Mouse (Mus musculus): Measurements from ENCODE around the gene Flrt3. TPM values are rescaled to one million over a fixed set of nuclear protein-coding genes. Genes with fewer than 3 reads are reported as not detected.

The Flrt3 gene
- total and polyA plus RNA-seq, 3 experiments: not detected

DNA sequence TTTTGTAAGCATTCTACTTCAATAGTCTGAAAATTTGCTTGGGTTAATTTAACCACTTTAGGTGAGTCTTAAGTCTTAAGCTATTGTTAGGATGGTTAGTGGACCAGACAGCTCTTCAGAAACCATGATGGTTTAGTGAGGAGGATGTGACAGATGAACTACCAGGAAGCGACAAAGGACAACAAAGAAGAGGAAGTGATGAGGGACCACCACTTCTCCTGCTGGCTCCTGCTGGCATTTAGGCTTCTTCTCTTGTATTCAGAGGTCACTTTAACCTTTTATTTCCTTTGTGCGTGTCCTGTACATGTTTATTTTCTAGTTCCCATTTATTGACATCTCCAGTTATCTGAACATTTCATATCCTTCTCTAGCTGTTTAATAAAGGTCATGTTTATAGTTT lies 19.6 kb upstream of the Flrt3 start:
- in situ Hi-C loops (cut with MboI; ENCODE audit: low pct_ligation_motif_present, low pct_unique_long_range_greater_than_20kb, low sequenced_read_pairs): no loop called here
- dilution Hi-C loops (cut with MboI; ENCODE audit: extremely low pct_ligation_motif_present, extremely low pct_unique_long_range_greater_than_20kb, low sequenced_read_pairs): no loop called here
- no peak for TF ChIP-seq ELF1 (IDR thresholded peaks at IDR 0.05; ENCODE audit: low read depth, low read length)
- TF ChIP-seq IRF4 (IDR thresholded peaks at IDR 0.05; ENCODE audit: low read depth, low read length): no peak
- no peak for TF ChIP-seq ZMIZ1 (IDR thresholded peaks at IDR 0.05; ENCODE audit: low read depth, low read length)
- Histone ChIP-seq H3K79me2 (replicated peaks; ENCODE audit: control insufficient read depth, extremely low read depth, insufficient read depth, poor library complexity, severe bottlenecking) (no peaks in the 10 kb centered on the region), H3K9ac (ENCODE audit: insufficient read depth, low read depth) (no peak overlapping the region), H3K27ac (ENCODE audit: insufficient read depth, low read depth) (no peak overlapping the region), H3K9me3 (replicated peaks; ENCODE audit: low read length) (peaks cover 42% of the 10 kb centered on the region), H3K4me1 (ENCODE audit: control insufficient read depth in 1 of 2, insufficient read depth in 2 of 2) (no peaks in the 10 kb centered on the region), H3K27me3 (replicated peaks) (no peaks in the 10 kb centered on the region), H3K4me2 (ENCODE audit: insufficient read depth, low read depth, poor library complexity, severe bottlenecking) (no peak overlapping the region), H3K36me3 (replicated peaks in 1 of 2; ENCODE audit: control insufficient read depth in 1 of 2, insufficient read depth in 1 of 2, low read length in 1 of 2) (no peaks in the 10 kb centered on the region), H3K4me3 (replicated peaks in 1 of 3; ENCODE audit: low read depth in 2 of 3, low read length in 2 of 3, poor library complexity in 1 of 3) (no peak overlapping the region)
- no peak for DNase-seq (ENCODE audit: extremely low read depth)

DNA sequence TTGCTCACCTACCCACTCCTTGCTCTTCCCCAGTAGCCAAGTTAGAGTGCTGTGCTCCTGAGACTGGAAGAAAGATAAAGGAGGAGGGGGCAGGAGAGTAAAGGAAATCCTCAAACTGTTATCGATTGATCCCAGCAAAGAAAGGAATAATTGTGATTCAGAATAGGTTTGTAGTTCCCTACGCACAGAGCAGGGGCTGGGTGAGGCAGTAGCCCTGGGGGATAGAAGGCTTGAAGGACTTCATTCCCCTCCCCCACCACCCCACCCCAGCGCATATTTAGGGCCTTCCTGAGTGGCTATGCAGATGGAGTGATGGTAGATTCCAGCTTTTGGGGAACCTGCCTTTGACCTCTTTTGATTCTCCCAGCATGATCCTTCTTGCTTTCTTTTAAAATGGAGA lies 5.5 kb upstream of the Flrt3 start:
- no peak for TF ChIP-seq IRF4 (IDR thresholded peaks at IDR 0.05; ENCODE audit: low read depth, low read length)
- no peak for TF ChIP-seq ZKSCAN1 (IDR thresholded peaks at IDR 0.05; ENCODE audit: borderline replicate concordance, low read depth, low read length)
- no peak for TF ChIP-seq MAZ (IDR thresholded peaks at IDR 0.05; ENCODE audit: low read depth, low read length)
- no peak for TF ChIP-seq SIN3A (IDR thresholded peaks at IDR 0.05; ENCODE audit: low read length)
- TF ChIP-seq E2F4 (IDR thresholded peaks at IDR 0.05; ENCODE audit: insufficient replicate concordance, low read depth, low read length): no peak
- no peak for TF ChIP-seq KAT2A (IDR thresholded peaks at IDR 0.05; ENCODE audit: insufficient replicate concordance, low read length)
- TF ChIP-seq MAX (IDR thresholded peaks at IDR 0.05; ENCODE audit: low read length): no peak
- no peak for TF ChIP-seq POLR2AphosphoS2 (IDR thresholded peaks at IDR 0.05; ENCODE audit: low read depth, low read length)
- no peak for TF ChIP-seq MXI1 (IDR thresholded peaks at IDR 0.05; ENCODE audit: low read depth, low read length)
- no peak for TF ChIP-seq HCFC1 (IDR thresholded peaks at IDR 0.05; ENCODE audit: low read depth, low read length)
- no peak for TF ChIP-seq CHD2 (IDR thresholded peaks at IDR 0.05; ENCODE audit: low read length)
- no peak for TF ChIP-seq SMC3 (IDR thresholded peaks at IDR 0.05; ENCODE audit: low read depth, low read length)
- no peak for TF ChIP-seq NELFE (IDR thresholded peaks at IDR 0.05; ENCODE audit: low read depth, low read length)
- no peak for TF ChIP-seq ZC3H11A (IDR thresholded peaks at IDR 0.05; ENCODE audit: low read depth, low read length)
- no peak for TF ChIP-seq ZNF384 (IDR thresholded peaks at IDR 0.05; ENCODE audit: low read depth, low read length)
- no peak for TF ChIP-seq ZMIZ1 (IDR thresholded peaks at IDR 0.05; ENCODE audit: low read depth, low read length)
- TF ChIP-seq PAX5 (IDR thresholded peaks at IDR 0.05; ENCODE audit: low read length): no peak
- no peak for TF ChIP-seq MEF2A (IDR thresholded peaks at IDR 0.05; ENCODE audit: borderline replicate concordance, low read depth, low read length)
- no peak for TF ChIP-seq USF2 (conservative IDR thresholded peaks at IDR 0.05; ENCODE audit: low read depth, low read length)
- in situ Hi-C loops (cut with MboI; ENCODE audit: low pct_ligation_motif_present, low pct_unique_long_range_greater_than_20kb, low sequenced_read_pairs): no loop called here
- H3K4me3 ChIP-seq (replicated peaks in 1 of 3; ENCODE audit: low read depth in 2 of 3, low read length in 2 of 3, poor library complexity in 1 of 3): no peak overlapping the region

More for the DNA sequence above, 5.5 kb upstream of the Flrt3 start:
- no peak overlapping the region for H3K4me2 ChIP-seq (ENCODE audit: insufficient read depth, low read depth, poor library complexity, severe bottlenecking)
- H3K4me1 ChIP-seq (ENCODE audit: control insufficient read depth in 1 of 2, insufficient read depth in 2 of 2): no peaks in the 10 kb centered on the region
- H3K9me3 ChIP-seq (replicated peaks; ENCODE audit: low read length): peaks cover 43% of the 10 kb centered on the region
- H3K27ac ChIP-seq (ENCODE audit: insufficient read depth, low read depth): no peak overlapping the region
- H3K79me2 ChIP-seq (replicated peaks; ENCODE audit: control insufficient read depth, extremely low read depth, insufficient read depth, poor library complexity, severe bottlenecking): no peaks in the 10 kb centered on the region
- H3K27me3 ChIP-seq (replicated peaks): no peaks in the 10 kb centered on the region
- H3K36me3 ChIP-seq (replicated peaks in 1 of 2; ENCODE audit: control insufficient read depth in 1 of 2, insufficient read depth in 1 of 2, low read length in 1 of 2): no peaks in the 10 kb centered on the region
- no peak for DNase-seq (ENCODE audit: extremely low read depth)
- dilution Hi-C loops (cut with MboI; ENCODE audit: extremely low pct_ligation_motif_present, extremely low pct_unique_long_range_greater_than_20kb, low sequenced_read_pairs): no loop called here
- no peak overlapping the region for H3K9ac ChIP-seq (ENCODE audit: insufficient read depth, low read depth)

All from CH12.LX (cell line).